Mouse (Mus musculus) gastrocnemius, postnatal 4 days (tissue): ENCODE data around the gene Itgb3. TPM values are rescaled to one million over a fixed set of nuclear protein-coding genes. Genes with fewer than 3 reads are reported as not detected.

Source experiments
- DNase-seq, 2 experiments: peaks; one replicate each; pipeline ENCODE4 v3.0.0; 2021 to 2022; ENCODE audit warnings: low spot score in 2 of 2, mixed read lengths in 2 of 2
- total RNA-seq, 2 experiments: library from RNA; stranded (reverse); gene quantifications; 2 replicates each; pipeline ENCODE4 v1.2.3; 2021

Gene Itgb3
- total RNA-seq, 2 experiments from 2014 or later = 16.0 to 16.2 TPM

- no peak for DNase-seq
These were observed 10.9 kb downstream of the Itgb3 start for GRCm38 (mm10) chr11:104618638-104619076.

DNA sequence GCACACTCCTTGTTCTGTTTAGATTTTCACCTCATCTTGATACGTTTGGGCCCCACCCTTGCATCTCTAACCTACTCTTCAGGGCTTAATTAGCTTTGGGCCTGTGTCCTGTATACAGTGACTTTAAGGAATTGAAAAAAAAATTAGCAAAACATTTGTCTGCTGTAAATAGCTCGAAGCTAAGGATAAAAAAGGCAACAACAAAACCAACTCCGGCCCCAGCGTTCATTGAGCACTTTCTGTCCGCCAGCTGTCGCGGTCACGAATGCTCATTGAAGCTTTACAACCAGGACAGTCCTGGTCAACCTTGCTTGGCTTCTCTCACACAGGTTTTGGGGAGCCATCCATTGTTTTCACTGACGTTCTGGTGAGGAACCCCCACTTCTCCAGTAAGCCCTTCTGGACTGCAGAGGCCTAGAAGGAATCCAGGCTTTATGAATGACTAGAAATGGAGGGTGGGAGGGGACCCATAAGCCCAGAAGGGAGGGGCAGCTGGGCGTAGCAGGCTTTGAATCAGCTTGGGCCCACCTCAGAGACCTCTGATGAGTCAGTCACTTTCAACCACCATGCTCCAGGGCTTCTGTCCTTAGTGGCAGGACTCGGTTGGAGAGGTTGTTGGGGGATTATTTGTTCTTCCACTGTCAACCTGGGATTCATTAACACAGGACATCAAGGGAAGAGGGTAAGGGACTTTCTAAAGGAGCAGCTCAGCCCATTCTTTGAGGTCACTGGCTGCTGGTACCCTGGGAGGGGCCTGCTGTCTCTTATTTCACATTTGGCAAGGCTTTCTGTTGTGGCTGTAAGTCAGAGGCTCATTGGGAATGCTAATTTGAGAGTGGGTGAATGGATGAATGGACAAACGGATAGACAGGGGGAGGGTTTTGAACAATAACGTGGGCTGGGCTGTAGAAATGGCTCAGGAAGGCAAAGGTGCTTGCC is 11.6 kb downstream of the Itgb3 start:
- no peak for DNase-seq

GRCm38 (mm10) chr11:104622040-104622962 is 14.5 kb downstream of the Itgb3 start:
- no peak for DNase-seq

DNA sequence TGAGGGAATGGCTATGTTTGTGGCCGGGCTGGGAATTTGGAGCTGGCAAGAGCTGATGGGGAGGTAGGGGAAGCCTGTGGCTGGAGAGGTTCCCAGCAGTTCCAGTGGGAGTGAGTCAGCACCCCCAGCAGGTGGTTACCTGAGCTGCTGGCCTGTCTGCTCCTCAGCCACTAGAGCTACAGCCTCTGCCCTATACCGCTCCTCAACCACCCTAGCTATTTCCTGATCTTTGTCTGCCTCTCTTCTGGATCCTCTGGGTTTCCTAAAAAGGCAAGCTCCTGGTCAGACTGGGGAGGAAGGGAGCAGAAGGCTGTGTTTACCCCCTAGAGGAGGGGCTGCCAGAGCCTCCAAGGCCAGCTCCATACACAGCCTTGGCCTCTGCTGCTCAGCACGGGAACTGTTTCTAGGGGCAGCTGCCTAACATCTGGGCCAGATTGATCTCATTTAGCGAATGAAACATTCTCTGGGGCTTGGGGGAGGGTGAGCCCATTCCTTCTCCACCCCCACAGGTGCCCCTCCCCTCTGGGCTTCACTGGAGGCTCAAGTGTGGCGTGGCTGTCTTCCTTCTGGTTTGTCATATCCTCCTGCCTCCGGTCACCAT is 17.1 kb downstream of the Itgb3 start:
- DNase-seq = peak; percentile 46 to 67

DNA sequence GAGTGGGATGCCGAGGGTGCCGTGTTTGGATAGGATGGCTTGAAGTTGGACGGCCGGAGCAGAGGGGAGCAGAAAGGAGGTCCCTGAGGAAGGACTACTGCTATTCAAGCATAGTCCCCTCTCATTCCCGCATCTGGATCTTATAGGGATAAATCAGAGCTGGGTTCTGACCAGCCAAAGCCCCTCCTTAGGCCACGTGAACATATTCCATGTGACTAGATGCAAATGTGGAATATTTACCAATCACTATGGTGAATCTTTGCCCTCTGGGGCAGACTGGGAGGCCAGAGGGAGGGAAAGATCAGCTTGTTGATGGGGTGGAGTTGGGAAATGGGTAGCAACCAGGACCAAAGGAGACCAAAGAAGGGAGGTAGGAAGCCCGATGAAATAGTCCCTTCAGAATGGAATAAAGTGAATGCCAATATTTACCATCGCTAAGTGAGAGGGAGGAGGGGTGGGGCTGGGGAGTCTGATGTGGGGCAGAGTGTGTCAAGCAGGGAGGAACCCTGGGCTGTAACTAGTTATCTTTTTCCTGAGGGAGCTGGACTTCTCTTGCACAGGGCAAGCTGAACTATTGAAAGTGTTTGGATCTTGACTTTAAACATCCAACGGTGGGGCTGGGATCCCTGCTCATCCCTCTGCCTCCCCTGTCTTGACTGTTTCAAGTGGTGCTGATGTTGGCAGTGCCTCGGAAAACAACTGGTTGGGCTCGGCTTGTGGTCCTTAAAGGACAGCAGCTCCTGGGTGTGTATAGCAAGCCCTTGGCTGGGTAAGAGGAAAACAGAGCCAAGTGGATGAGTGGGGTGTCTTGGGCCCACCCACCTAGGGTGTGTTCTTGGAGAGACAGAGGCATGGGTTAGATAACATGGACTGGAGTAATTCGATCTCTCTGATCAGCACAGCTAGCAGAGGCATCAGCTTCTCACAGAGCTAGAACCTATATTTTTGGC is 17.9 kb downstream of the Itgb3 start:
- peak; percentile 46 to 76 for DNase-seq

GRCm38 (mm10) chr11:104626635-104627034 is 18.8 kb downstream of the Itgb3 start:
- no peak for DNase-seq

- peak in 1 of 2 experiments; percentile 44 for DNase-seq
These were observed 20.0 kb downstream of the Itgb3 start for GRCm38 (mm10) chr11:104627616-104628301.

DNA sequence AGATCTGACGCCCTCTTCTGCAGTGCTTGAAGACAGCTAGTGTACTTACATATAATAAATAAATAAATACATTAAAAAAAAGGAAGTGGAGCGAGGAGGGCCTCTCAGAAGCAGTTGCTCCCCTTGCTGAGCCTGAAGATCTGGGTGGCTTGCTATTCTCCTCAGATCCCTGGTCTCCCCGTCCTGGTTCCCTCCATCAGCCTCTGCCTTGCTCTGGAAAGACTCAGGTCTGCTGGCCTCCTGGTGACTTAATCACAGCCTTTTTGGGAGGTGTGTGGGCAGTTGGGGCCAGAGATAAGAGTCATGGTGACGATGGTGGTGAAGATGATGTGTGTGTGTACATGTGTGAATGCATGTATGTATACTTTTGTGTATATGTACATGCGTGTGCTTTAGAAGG is 20.8 kb downstream of the Itgb3 start:
- no peak for DNase-seq

DNA sequence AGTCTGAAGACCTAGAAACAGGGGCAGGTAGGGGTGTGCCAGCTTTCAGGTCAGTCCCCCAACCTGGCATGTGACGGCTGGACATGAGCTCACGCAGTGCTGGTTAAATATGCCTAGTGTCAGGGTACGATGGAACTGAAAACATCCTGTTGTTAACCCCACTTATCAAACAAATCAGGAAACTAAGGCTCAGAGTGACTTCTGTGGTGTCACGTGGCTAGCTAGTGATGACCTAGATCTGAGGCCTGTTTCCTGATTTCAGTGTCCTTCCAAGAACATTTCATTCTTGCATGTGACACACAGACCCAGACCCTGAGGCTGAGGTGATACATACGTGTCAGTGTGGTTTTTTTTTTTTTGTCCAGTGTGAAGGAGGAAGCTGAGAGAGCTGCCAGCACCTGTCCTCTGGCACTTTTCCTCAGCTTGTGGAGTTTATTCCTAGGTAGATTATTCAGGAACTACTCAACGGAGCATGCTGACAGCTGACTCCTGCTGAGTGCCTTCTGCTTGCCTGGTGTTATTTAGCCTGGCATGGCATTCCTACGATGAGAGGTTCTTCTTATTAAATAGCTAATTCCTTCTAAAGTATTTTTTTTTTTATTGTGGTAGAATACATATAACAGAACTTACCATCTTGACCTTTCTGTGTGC is 22.5 kb downstream of the Itgb3 start:
- no peak for DNase-seq

DNA sequence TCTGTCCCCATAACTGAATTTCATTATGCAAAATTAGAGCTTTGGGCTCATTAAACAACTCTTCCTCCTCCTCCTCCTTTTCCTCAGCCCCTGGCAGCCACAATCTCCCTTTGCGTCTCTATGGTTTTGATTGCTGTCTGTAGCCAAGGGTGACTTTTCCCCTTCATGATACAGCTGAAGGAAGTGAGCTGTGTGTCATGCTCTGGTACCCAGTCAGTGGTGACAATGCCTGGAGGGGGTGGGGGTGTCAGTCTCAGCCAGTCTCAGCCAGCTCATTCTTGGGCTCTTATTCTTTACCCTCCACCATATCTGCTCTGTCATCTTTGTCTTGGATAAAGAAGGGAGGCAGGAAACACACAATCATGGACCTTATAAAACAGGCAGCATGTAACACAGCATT is 23.5 kb downstream of the Itgb3 start:
- DNase-seq = no peak

DNA sequence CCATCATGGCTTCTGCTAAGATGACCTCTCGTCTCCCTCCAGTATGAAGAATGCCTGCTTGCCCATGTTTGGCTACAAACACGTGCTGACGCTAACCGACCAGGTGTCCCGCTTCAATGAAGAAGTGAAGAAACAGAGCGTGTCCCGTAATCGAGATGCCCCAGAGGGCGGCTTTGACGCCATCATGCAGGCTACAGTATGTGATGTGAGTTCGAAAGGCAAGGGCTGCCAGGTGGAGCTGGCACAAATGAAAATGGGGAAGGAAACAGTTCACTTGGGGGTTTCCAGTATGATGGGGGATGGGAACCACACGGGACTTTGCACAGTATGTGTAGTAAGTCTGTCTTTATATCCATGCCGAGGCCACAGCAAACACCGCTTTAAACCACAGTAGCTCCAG is 29.2 kb downstream of the Itgb3 start:
- DNase-seq = no peak

DNA sequence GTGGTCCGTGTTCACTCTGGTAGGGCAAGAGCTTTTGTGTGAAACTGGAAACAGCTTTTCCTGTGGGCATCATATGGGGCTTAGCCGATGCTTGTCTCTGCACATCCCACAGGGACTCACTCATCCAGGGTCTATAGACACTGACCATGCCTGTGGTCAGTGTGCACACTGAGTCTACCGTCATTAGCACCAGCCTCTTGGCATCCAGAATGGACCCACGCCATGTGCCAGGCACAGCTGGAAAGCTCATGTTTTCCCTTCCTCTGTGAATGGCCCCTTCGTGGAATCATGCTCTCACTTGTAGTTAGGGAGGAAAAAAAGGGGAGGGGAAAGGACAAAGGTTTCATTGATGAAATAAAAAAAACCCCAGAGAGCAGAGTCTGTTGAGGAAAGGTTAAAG is 30.2 kb downstream of the Itgb3 start:
- DNase-seq = no peak

- DNase-seq = no peak
These were observed 31.1 kb downstream of the Itgb3 start for GRCm38 (mm10) chr11:104638906-104639305.

- no peak for DNase-seq
These were observed 31.8 kb downstream of the Itgb3 start for GRCm38 (mm10) chr11:104639634-104640033.

GRCm38 (mm10) chr11:104640894-104641293 is 33.1 kb downstream of the Itgb3 start:
- DNase-seq = no peak

GRCm38 (mm10) chr11:104643236-104643635 is 35.4 kb downstream of the Itgb3 start:
- no peak for DNase-seq

- DNase-seq = no peak
These were observed 37.6 kb downstream of the Itgb3 start for GRCm38 (mm10) chr11:104645402-104645801.

GRCm38 (mm10) chr11:104646173-104646572 is 38.4 kb downstream of the Itgb3 start:
- no peak for DNase-seq

- no peak for DNase-seq
These were observed 38.8 kb downstream of the Itgb3 start for GRCm38 (mm10) chr11:104646611-104647010.
